Mouse (Mus musculus) layer of hippocampus, postnatal 36 days (tissue): ENCODE measurements around the gene Gm45062. TPM values are rescaled to one million over a fixed set of nuclear protein-coding genes. Genes with fewer than 3 reads are reported as not detected.
A peak's percentile ranks its signal among the peaks of the same experiment; 100 is the strongest.

Experiments used
- DNase-seq, 2 experiments: peaks; one replicate each; pipeline ENCODE4 v3.0.0; 2022
- total RNA-seq, 2 experiments: library from RNA; stranded (reverse); gene quantifications; 2 replicates each; pipeline ENCODE4 v1.2.3; 2021

Gene Gm45062
- total RNA-seq, 2 experiments from 2014 or later = 2.2 TPM; not detected in 1

DNA sequence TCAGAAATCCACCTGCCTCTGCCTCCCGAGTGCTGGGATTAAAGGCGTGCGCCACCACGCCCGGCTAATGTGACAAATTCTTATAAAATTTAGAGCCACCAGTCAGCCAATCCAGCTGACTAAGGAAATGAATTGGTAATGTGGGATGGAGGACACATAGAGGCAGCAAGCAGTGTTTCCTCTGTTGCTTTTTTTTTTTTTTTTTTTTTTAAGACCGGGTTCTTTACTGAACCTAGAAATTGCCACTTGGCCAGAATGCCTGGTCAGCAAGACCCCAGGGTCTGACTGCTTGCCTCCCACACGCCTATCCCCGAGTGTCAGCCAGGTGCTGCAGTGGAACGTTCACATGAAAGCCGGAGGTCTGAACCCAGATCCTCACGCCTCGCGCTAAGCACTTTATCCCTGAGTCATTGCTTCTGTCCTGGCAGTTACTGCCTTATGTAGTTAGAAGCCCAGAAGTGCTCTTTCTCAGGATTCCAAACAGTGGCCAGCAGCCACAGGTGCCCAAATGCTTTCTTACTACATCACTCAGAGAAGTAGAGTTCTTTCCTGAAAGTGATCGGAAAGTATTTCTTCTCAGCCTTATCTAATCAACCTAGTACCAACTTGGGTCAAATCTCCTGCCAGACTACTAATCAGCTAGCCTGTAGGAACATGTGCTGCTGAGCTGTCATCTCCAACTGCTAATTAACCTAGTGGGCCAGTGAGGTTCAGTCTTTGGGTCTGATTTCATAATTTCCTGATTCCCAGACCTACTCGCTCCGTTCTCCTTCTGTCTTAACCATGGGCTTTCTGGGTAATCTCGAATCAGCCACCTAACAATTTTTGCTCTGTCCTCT, 225.4 kb downstream of the Gm45062 start:
- no peak for DNase-seq

DNA sequence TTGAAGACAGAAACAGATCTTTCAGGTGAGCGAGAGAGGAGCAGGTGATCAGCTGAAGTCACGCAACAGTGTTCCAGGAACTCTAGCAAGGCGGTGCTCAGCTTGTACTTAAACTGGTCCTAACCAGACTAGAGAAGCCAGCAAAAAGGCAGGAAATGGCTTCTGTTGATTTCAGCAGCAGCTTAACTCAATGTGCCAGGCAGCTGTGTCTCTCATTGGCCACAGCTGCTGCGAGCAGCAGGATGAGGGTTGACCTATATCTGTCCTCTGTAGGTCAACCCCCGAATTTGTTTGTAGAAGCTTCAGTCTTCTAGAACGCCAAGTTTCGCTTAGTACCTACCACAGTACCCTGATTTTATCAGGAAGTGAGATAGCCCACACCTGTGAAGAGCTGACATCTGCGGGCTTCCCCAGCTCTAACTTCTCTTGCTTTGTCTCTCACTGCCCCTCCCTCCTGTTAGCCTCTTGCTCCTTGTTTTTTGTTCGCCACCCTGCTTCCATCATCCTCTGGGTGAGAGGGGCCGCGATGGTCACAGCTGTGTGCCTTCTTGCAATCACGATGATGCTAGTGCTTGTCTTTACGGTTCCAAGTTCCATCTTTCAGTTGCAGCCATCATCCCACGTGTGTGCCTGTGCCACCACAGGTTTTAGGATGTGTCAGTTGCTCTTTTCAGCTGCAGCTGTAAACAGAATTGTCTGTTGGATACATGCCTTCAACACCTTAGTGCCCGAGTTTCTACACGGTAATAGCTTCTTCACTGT, 226.3 kb downstream of the Gm45062 start:
- DNase-seq = no peak

- DNase-seq = no peak
Measured at GRCm38 (mm10) chr6:8486391-8487043, 227.3 kb downstream of the Gm45062 start.

DNA sequence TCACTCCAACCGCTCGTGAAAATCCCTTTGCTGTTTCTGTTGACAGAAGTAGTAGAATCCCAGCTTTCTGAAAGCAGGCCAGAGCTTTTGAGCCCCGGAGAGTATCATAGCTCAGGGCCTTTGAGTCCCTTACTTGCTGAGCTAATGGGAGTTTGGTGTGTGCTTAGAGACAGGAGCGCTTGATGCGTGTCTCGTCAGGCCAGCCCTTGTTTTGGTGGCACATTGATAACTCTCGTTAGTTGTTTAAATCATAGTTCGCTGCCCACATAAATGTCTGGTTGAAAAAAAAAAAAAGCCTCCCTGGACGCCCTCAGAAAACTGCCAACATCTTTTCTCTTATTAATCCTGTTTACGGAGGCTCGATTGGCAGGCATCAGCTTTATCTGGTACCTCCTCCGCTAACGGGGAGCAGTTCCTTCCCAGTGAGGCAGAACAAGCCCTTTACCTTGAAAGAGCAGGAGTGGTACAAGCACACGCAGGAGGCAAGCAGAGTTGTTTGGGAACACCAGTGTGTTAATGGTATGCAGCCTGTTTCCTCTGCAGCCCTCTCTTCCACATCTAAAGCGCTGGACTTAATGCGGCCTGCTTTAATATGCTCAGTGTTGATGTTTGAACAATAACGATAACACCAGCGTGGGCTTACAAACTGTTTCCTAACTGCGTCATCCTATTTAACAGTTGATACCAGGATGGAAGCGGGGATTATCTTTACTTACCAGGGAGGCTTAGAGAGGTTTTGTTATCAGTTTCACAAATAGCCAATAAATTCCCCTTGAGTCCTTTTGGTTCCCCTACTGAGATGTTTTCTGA, 228.0 kb downstream of the Gm45062 start:
- DNase-seq = no peak

- no peak for DNase-seq
Measured at GRCm38 (mm10) chr6:8488249-8488648, 229.0 kb downstream of the Gm45062 start.

- DNase-seq = no peak
Measured at GRCm38 (mm10) chr6:8489266-8489665, 230.0 kb downstream of the Gm45062 start.

GRCm38 (mm10) chr6:8489938-8490585, 230.8 kb downstream of the Gm45062 start:
- DNase-seq = no peak

DNA sequence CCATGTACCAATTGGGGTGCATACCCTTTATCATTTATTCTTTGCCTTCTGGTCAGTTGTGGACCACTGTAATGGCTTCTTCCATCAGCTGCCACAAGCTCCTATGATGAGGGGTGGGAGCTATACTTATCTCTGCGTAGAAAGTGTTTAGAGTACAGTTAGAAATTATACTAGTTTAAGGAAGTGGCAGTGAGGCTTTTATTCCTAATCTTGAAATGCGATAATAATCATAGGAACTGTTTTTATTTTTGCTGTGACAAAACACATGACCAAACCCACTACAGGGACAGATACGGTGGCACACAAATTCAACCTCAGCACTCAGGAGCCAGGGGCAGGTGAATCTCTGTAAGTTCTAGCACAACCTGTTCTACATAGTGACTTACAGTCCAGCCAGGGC, 233.0 kb downstream of the Gm45062 start:
- no peak for DNase-seq

- DNase-seq = no peak
Measured at GRCm38 (mm10) chr6:8495109-8495826, 236.0 kb downstream of the Gm45062 start.

GRCm38 (mm10) chr6:8495827-8496222, 236.6 kb downstream of the Gm45062 start:
- no peak for DNase-seq

- no peak for DNase-seq
Measured at GRCm38 (mm10) chr6:8497234-8497867, 238.1 kb downstream of the Gm45062 start.

- DNase-seq = no peak
Measured at GRCm38 (mm10) chr6:8497868-8498257, 238.6 kb downstream of the Gm45062 start.

GRCm38 (mm10) chr6:8498961-8499360, 239.7 kb downstream of the Gm45062 start:
- DNase-seq = no peak

GRCm38 (mm10) chr6:8503953-8504352, 244.7 kb downstream of the Gm45062 start:
- DNase-seq = no peak

DNA sequence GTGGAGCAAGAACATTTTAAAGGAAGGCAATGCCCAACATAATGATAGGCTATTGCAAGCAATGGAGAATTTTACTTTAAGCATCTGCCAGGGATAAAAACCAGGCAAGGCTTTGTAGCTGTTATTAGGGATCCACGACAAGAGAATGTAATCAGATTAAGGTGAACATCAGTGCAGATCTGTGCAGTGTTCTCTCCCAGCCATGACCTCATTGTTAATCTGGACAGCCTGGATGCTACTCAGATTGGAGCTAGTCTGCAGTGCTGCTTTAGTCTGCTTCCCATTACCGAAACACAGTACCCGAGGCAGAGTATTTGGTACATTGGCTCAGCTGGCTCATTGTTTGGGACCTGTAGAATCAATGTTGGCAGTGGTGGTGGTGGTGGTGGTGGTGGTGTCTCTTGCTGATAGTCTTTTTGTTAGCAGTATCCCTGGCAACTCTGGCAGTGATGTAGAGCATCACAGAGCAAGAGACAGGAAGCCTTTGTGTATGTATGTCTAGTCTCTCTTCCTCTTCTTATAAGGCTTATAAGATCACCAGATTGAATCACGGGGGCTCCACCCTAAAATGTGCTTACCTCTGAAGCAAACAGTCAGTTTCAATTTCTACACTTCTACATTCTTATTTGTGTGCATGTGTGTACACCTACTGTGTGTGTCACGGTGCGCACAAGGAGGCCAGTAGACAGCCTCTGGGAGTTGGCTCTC, 245.4 kb downstream of the Gm45062 start:
- no peak for DNase-seq

- no peak for DNase-seq
Measured at GRCm38 (mm10) chr6:8506631-8507030, 247.4 kb downstream of the Gm45062 start.

- DNase-seq = peak; percentile 99
Measured at GRCm38 (mm10) chr6:8508883-8509536, 249.8 kb downstream of the Gm45062 start.

- peak; percentile 69 to 72 for DNase-seq
Measured at GRCm38 (mm10) chr6:8509551-8509950, 250.3 kb downstream of the Gm45062 start, which contains the start of gene Glcci1. TSS of gene Glcci1 (plus strand) at chr6:8509600.
